Mouse (Mus musculus): ENCODE results near the gene Ctnnd2. TPM values are rescaled to one million over a fixed set of nuclear protein-coding genes. Genes with fewer than 3 reads are reported as not detected.
A peak's percentile ranks its signal among the peaks of the same experiment; 100 is the strongest.

Ctnnd2 gene
- polyA plus RNA-seq, 1 experiment, result 0.28 TPM

- Histone ChIP-seq H3K36me3 (ENCODE audit: control insufficient read depth, insufficient read depth, low read length) (no peaks in the 10 kb centered on the region), H3K27me3 (replicated peaks; ENCODE audit: control insufficient read depth, insufficient read depth, low read length) (no peaks in the 10 kb centered on the region), H3K4me1 (ENCODE audit: control insufficient read depth, insufficient read depth, low read length) (no peaks in the 10 kb centered on the region), H3K4me3 (ENCODE audit: insufficient read depth, low read depth, low read length) (no peak overlapping the region), H3K27ac (ENCODE audit: insufficient read depth, low read depth, low read length) (no peak overlapping the region)
- TF ChIP-seq POLR2A (IDR thresholded peaks at IDR 0.05; ENCODE audit: low read depth, low read length) (no peak), CTCF (conservative IDR thresholded peaks at IDR 0.05; ENCODE audit: insufficient read depth, insufficient read length, low read depth, low read length) (no peak)
- DNase-seq, result no peak
- 81% methylated on average over 2 of the region's 2 CpGs for WGBS
These were observed 715.2 kb downstream of the Ctnnd2 start for GRCm38 (mm10) chr15:30887559-30887958.

GRCm38 (mm10) chr15:30891986-30892385, 719.6 kb downstream of the Ctnnd2 start:
- Histone ChIP-seq H3K4me1 (ENCODE audit: control insufficient read depth, insufficient read depth, low read length) (no peaks in the 10 kb centered on the region), H3K4me3 (ENCODE audit: insufficient read depth, low read depth, low read length) (no peak overlapping the region), H3K27me3 (replicated peaks; ENCODE audit: control insufficient read depth, insufficient read depth, low read length) (no peaks in the 10 kb centered on the region), H3K36me3 (ENCODE audit: control insufficient read depth, insufficient read depth, low read length) (no peaks in the 10 kb centered on the region), H3K27ac (ENCODE audit: insufficient read depth, low read depth, low read length) (no peak overlapping the region)
- 30% methylated on average over 4 of the region's 4 CpGs for WGBS
- TF ChIP-seq CTCF (conservative IDR thresholded peaks at IDR 0.05; ENCODE audit: insufficient read depth, insufficient read length, low read depth, low read length) (no peak), POLR2A (IDR thresholded peaks at IDR 0.05; ENCODE audit: low read depth, low read length) (no peak)
- no peak for DNase-seq

- TF ChIP-seq CTCF (conservative IDR thresholded peaks at IDR 0.05; ENCODE audit: insufficient read depth, insufficient read length, low read depth, low read length) (no peak), POLR2A (IDR thresholded peaks at IDR 0.05; ENCODE audit: low read depth, low read length) (no peak)
- WGBS, result 84% methylated on average over 5 of the region's 5 CpGs
- Histone ChIP-seq H3K4me3 (ENCODE audit: insufficient read depth, low read depth, low read length) (no peak overlapping the region), H3K4me1 (ENCODE audit: control insufficient read depth, insufficient read depth, low read length) (no peaks in the 10 kb centered on the region), H3K36me3 (ENCODE audit: control insufficient read depth, insufficient read depth, low read length) (no peaks in the 10 kb centered on the region), H3K27me3 (replicated peaks; ENCODE audit: control insufficient read depth, insufficient read depth, low read length) (no peaks in the 10 kb centered on the region), H3K27ac (ENCODE audit: insufficient read depth, low read depth, low read length) (no peak overlapping the region)
- DNase-seq, result no peak
These were observed 722.7 kb downstream of the Ctnnd2 start for GRCm38 (mm10) chr15:30895063-30895462.

- H3K27ac ChIP-seq (ENCODE audit: insufficient read depth, low read depth, low read length), result no peak overlapping the region
- no peaks in the 10 kb centered on the region for H3K4me1 ChIP-seq (ENCODE audit: control insufficient read depth, insufficient read depth, low read length)
- no peak for DNase-seq
- no peak overlapping the region for H3K4me3 ChIP-seq (ENCODE audit: insufficient read depth, low read depth, low read length)
- TF ChIP-seq POLR2A (IDR thresholded peaks at IDR 0.05; ENCODE audit: low read depth, low read length) (no peak), CTCF (conservative IDR thresholded peaks at IDR 0.05; ENCODE audit: insufficient read depth, insufficient read length, low read depth, low read length) (no peak)
- no peaks in the 10 kb centered on the region for H3K27me3 ChIP-seq (replicated peaks; ENCODE audit: control insufficient read depth, insufficient read depth, low read length)
- 94% methylated on average over 8 of the region's 8 CpGs for WGBS
- H3K36me3 ChIP-seq (ENCODE audit: control insufficient read depth, insufficient read depth, low read length), result no peaks in the 10 kb centered on the region
These were observed 724.9 kb downstream of the Ctnnd2 start for GRCm38 (mm10) chr15:30897342-30897741.

GRCm38 (mm10) chr15:30908027-30908426, 735.6 kb downstream of the Ctnnd2 start:
- no peak for DNase-seq
- TF ChIP-seq CTCF (conservative IDR thresholded peaks at IDR 0.05; ENCODE audit: insufficient read depth, insufficient read length, low read depth, low read length) (no peak), POLR2A (IDR thresholded peaks at IDR 0.05; ENCODE audit: low read depth, low read length) (no peak)
- Histone ChIP-seq H3K36me3 (ENCODE audit: control insufficient read depth, insufficient read depth, low read length) (no peaks in the 10 kb centered on the region), H3K27me3 (replicated peaks; ENCODE audit: control insufficient read depth, insufficient read depth, low read length) (no peaks in the 10 kb centered on the region), H3K4me1 (ENCODE audit: control insufficient read depth, insufficient read depth, low read length) (no peaks in the 10 kb centered on the region), H3K27ac (ENCODE audit: insufficient read depth, low read depth, low read length) (no peak overlapping the region), H3K4me3 (ENCODE audit: insufficient read depth, low read depth, low read length) (no peak overlapping the region)
- 37% methylated on average over 2 of the region's 2 CpGs for WGBS

GRCm38 (mm10) chr15:30913360-30913759, 741.0 kb downstream of the Ctnnd2 start:
- Histone ChIP-seq H3K36me3 (ENCODE audit: control insufficient read depth, insufficient read depth, low read length) (no peaks in the 10 kb centered on the region), H3K27me3 (replicated peaks; ENCODE audit: control insufficient read depth, insufficient read depth, low read length) (no peaks in the 10 kb centered on the region), H3K4me3 (ENCODE audit: insufficient read depth, low read depth, low read length) (no peak overlapping the region), H3K27ac (ENCODE audit: insufficient read depth, low read depth, low read length) (no peak overlapping the region), H3K4me1 (ENCODE audit: control insufficient read depth, insufficient read depth, low read length) (no peaks in the 10 kb centered on the region)
- no peak for DNase-seq
- TF ChIP-seq POLR2A (IDR thresholded peaks at IDR 0.05; ENCODE audit: low read depth, low read length) (no peak), CTCF (conservative IDR thresholded peaks at IDR 0.05; ENCODE audit: insufficient read depth, insufficient read length, low read depth, low read length) (no peak)
- WGBS, result 63% methylated on average over 5 of the region's 5 CpGs

- no peak overlapping the region for H3K27ac ChIP-seq (ENCODE audit: insufficient read depth, low read depth, low read length)
- H3K4me1 ChIP-seq (ENCODE audit: control insufficient read depth, insufficient read depth, low read length), result no peaks in the 10 kb centered on the region
- TF ChIP-seq CTCF (conservative IDR thresholded peaks at IDR 0.05; ENCODE audit: insufficient read depth, insufficient read length, low read depth, low read length), result no peak
- TF ChIP-seq POLR2A (IDR thresholded peaks at IDR 0.05; ENCODE audit: low read depth, low read length), result no peak
- no peak for DNase-seq
- H3K36me3 ChIP-seq (ENCODE audit: control insufficient read depth, insufficient read depth, low read length), result no peaks in the 10 kb centered on the region
- WGBS, result 54% methylated on average over 5 of the region's 5 CpGs
- H3K4me3 ChIP-seq (ENCODE audit: insufficient read depth, low read depth, low read length), result no peak overlapping the region
- no peaks in the 10 kb centered on the region for H3K27me3 ChIP-seq (replicated peaks; ENCODE audit: control insufficient read depth, insufficient read depth, low read length)
These were observed 753.4 kb downstream of the Ctnnd2 start for GRCm38 (mm10) chr15:30925838-30926237.

GRCm38 (mm10) chr15:30927632-30928031, 755.2 kb downstream of the Ctnnd2 start:
- H3K36me3 ChIP-seq (ENCODE audit: control insufficient read depth, insufficient read depth, low read length), result no peaks in the 10 kb centered on the region
- H3K4me1 ChIP-seq (ENCODE audit: control insufficient read depth, insufficient read depth, low read length), result no peaks in the 10 kb centered on the region
- DNase-seq, result peak; percentile 20
- no peak overlapping the region for H3K27ac ChIP-seq (ENCODE audit: insufficient read depth, low read depth, low read length)
- WGBS, result 51% methylated on average over 7 of the region's 7 CpGs
- TF ChIP-seq CTCF (conservative IDR thresholded peaks at IDR 0.05; ENCODE audit: insufficient read depth, insufficient read length, low read depth, low read length) (peak; percentile 74), POLR2A (IDR thresholded peaks at IDR 0.05; ENCODE audit: low read depth, low read length) (no peak)
- no peak overlapping the region for H3K4me3 ChIP-seq (ENCODE audit: insufficient read depth, low read depth, low read length)
- no peaks in the 10 kb centered on the region for H3K27me3 ChIP-seq (replicated peaks; ENCODE audit: control insufficient read depth, insufficient read depth, low read length)
